ENCODE assay signal across 9 mouse cellular contexts in genomic region chr1:40116422-40116821, GRCm38 (mm10). TPM values are rescaled to one million over a fixed set of nuclear protein-coding genes. Genes with fewer than 3 reads are reported as not detected.
DNase-seq lines count a peak whose midpoint lies in the region; ATAC-seq lines count a peak whose summit lies in the region.
"Had no signal": no experiment of that assay in that cellular context is flagged by ENCODE, and none has a peak within 500 bp of the region (broad histone marks: within the 10 kb centered on the region; RNA-seq: fewer than 3 reads in every experiment).

No protein-coding gene starts in this region.

- H3K36me3 ChIP-seq in forebrain, embryonic 13.5 days (ENCODE audit: poor library complexity, severe bottlenecking) = no peaks in the 10 kb centered on the region

- intact Hi-C loops in heart, postnatal 36 days (cut with DNase I) = loop anchor here (1.0 to 2.0 kb wide), 3 partner anchors 150 to 262 kb away; no protein-coding TSS in a partner anchor

- H3K27me3 ChIP-seq in forebrain, embryonic 13.5 days = no peaks in the 10 kb centered on the region

- ATAC-seq in forebrain, embryonic 13.5 days = peak; percentile 63; the same call in 1 of the 2 replicates

- H3K27ac ChIP-seq in forebrain, embryonic 13.5 days = no peak overlapping the region
- H3K27ac ChIP-seq: macrophage had no signal

- 0 out of 2 replicates have a peak, but pooled peaks cover 5% of the 10 kb centered on the region for H3K4me1 ChIP-seq in forebrain, embryonic 13.5 days

- H3K4me3 ChIP-seq in forebrain, embryonic 13.5 days = no peak overlapping the region

- no peak overlapping the region for H3K4me2 ChIP-seq in forebrain, embryonic 13.5 days

- no peaks in the 10 kb centered on the region for H3K9me3 ChIP-seq in forebrain, embryonic 13.5 days (replicated peaks)

- no peak overlapping the region for H3K9ac ChIP-seq in forebrain, embryonic 13.5 days

- DNase-seq in ES-CJ7 (ENCODE audit: low read depth, low spot score) = peak; percentile 89
- DNase-seq in c-Kit-positive CD71-positive TER-119-negative erythroid progenitor cells, embryonic 14.5 days (ENCODE audit: low read depth) = peak; percentile 73
- peak; percentile 86 to 90 for DNase-seq in heart, postnatal 36 days
- peak; percentile 88 for DNase-seq in layer of hippocampus, adult 11-12 months (ENCODE audit: low spot score)
- DNase-seq in lung, adult 18-20 months = peak; percentile 81 to 85
- peak; percentile 86 for DNase-seq in ovary, postnatal 14 days (ENCODE audit: low spot score)
- peak; percentile 49 to 81 for DNase-seq in thymus, postnatal 10 days (ENCODE audit: low spot score in 2 of 2)

- 5% methylated on average over 7 of the region's 8 CpGs for WGBS in forebrain, embryonic 13.5 days

RNA-seq across cellular contexts. Expression of gene Il1r2, which starts 42.5 kb away (rescaled TPM):
- polyA plus RNA-seq in forebrain, embryonic 13.5 days (2015; fragmentation: Nextera tagmentation; extraction: Ambion mirVana) = 0.16 and 0.21 TPM in 2 replicates
- total RNA-seq in heart, postnatal 36 days (2021) = not detected
